ENCODE assay signal across 26 mouse cellular contexts in genomic region chr14:105511826-105512225, GRCm38 (mm10).
DNase-seq lines count a peak whose midpoint lies in the region; ATAC-seq and TF ChIP-seq lines count a peak whose summit lies in the region.
"Had no signal": no experiment of that assay in that cellular context is flagged by ENCODE, and none has a peak within 500 bp of the region (broad histone marks: within the 10 kb centered on the region; RNA-seq: fewer than 3 reads in every experiment).

No protein-coding gene starts in this region.

- H3K27ac ChIP-seq in hindbrain, postnatal 0 days: peak overlapping the region; percentile 45; the same call in 1 of the 2 replicates
- no peak overlapping the region for H3K27ac ChIP-seq in hindbrain, embryonic 11.5 days (ENCODE audit: low read depth, low read length)
- 0 out of 2 replicates have a peak overlapping the region, but pooled peaks have one; percentile 2 for H3K27ac ChIP-seq in neural tube, embryonic 15.5 days (replicated peaks)
- H3K27ac ChIP-seq: embryonic facial prominence, embryonic 13.5 days; embryonic facial prominence, embryonic 15.5 days; forebrain, embryonic 10.5 days; forebrain, embryonic 12.5 days had no signal

- WGBS in hindbrain, postnatal 0 days: 88% methylated on average over 4 of the region's 4 CpGs
- WGBS in hindbrain, embryonic 11.5 days: 88% methylated on average over 4 of the region's 4 CpGs
- 90% methylated on average over 4 of the region's 4 CpGs for WGBS in neural tube, embryonic 15.5 days

- no peaks in the 10 kb centered on the region for H3K9me3 ChIP-seq in hindbrain, postnatal 0 days (ENCODE audit: low read length)
- no peaks in the 10 kb centered on the region for H3K9me3 ChIP-seq in hindbrain, embryonic 11.5 days (ENCODE audit: control insufficient read depth, low read length)
- no peaks in the 10 kb centered on the region for H3K9me3 ChIP-seq in neural tube, embryonic 15.5 days (replicated peaks)
- H3K9me3 ChIP-seq: embryonic facial prominence, embryonic 13.5 days; embryonic facial prominence, embryonic 15.5 days; forebrain, embryonic 12.5 days had no signal

- TF ChIP-seq CTCF in hindbrain, postnatal 0 days (IDR thresholded peaks at IDR 0.05; ENCODE audit: low read depth): no peak

- H3K9ac ChIP-seq in hindbrain, postnatal 0 days (replicated peaks; ENCODE audit: low read length): no peak overlapping the region
- no peak overlapping the region for H3K9ac ChIP-seq in hindbrain, embryonic 11.5 days (ENCODE audit: low read depth, low read length)
- H3K9ac ChIP-seq in neural tube, embryonic 15.5 days (replicated peaks): no peak overlapping the region
- H3K9ac ChIP-seq: embryonic facial prominence, embryonic 13.5 days; embryonic facial prominence, embryonic 15.5 days; forebrain, embryonic 12.5 days had no signal

- H3K4me3 ChIP-seq in hindbrain, postnatal 0 days (ENCODE audit: low read length): no peak overlapping the region
- no peak overlapping the region for H3K4me3 ChIP-seq in hindbrain, embryonic 11.5 days (ENCODE audit: low read depth, low read length)
- H3K4me3 ChIP-seq in neural tube, embryonic 15.5 days (replicated peaks): no peak overlapping the region
- H3K4me3 ChIP-seq: embryonic facial prominence, embryonic 13.5 days; embryonic facial prominence, embryonic 15.5 days; erythroblast, embryonic 14.5 days; forebrain, embryonic 10.5 days; forebrain, embryonic 12.5 days had no signal

- no peak for ATAC-seq in hindbrain, postnatal 0 days
- ATAC-seq in hindbrain, embryonic 11.5 days (ENCODE audit: low FRiP score): no peak
- no peak for ATAC-seq in neural tube, embryonic 15.5 days (ENCODE audit: low FRiP score)
- ATAC-seq: activated CD4-positive, CD25-positive, alpha-beta regulatory T cell, adult 4 months; forebrain, embryonic 14.5 days; forebrain, embryonic 16.5 days; Patski had no signal

- H3K4me2 ChIP-seq in hindbrain, postnatal 0 days (ENCODE audit: low read depth, low read length): no peak overlapping the region
- H3K4me2 ChIP-seq in hindbrain, embryonic 11.5 days (replicated peaks; ENCODE audit: low read depth, low read length): no peak overlapping the region
- no peak overlapping the region for H3K4me2 ChIP-seq in neural tube, embryonic 15.5 days
- H3K4me2 ChIP-seq: embryonic facial prominence, embryonic 13.5 days; embryonic facial prominence, embryonic 15.5 days; forebrain, embryonic 12.5 days had no signal

- H3K27me3 ChIP-seq in hindbrain, postnatal 0 days (ENCODE audit: insufficient read depth, low read length): no peaks in the 10 kb centered on the region
- no peaks in the 10 kb centered on the region for H3K27me3 ChIP-seq in hindbrain, embryonic 11.5 days (ENCODE audit: control insufficient read depth, insufficient read depth, low read length)
- no peaks in the 10 kb centered on the region for H3K27me3 ChIP-seq in neural tube, embryonic 15.5 days (replicated peaks)
- H3K27me3 ChIP-seq: embryonic facial prominence, embryonic 13.5 days; embryonic facial prominence, embryonic 15.5 days; forebrain, embryonic 12.5 days; Patski had no signal

- no peaks in the 10 kb centered on the region for H3K36me3 ChIP-seq in hindbrain, postnatal 0 days (ENCODE audit: insufficient read depth, low read length)
- no peaks in the 10 kb centered on the region for H3K36me3 ChIP-seq in hindbrain, embryonic 11.5 days (ENCODE audit: control insufficient read depth, insufficient read depth, low read length)
- no peaks in the 10 kb centered on the region for H3K36me3 ChIP-seq in neural tube, embryonic 15.5 days
- H3K36me3 ChIP-seq: embryonic facial prominence, embryonic 13.5 days; embryonic facial prominence, embryonic 15.5 days; forebrain, embryonic 10.5 days; forebrain, embryonic 12.5 days had no signal

- peak; percentile 39 for DNase-seq in heart, adult 11 months
- DNase-seq in heart, adult 8-10 months (ENCODE audit: low spot score): no peak
- DNase-seq in hindbrain, postnatal 0 days (ENCODE audit: low spot score): no peak
- no peak for DNase-seq in hindbrain, embryonic 11.5 days (ENCODE audit: low spot score)
- DNase-seq in neural tube, embryonic 10.5 days (ENCODE audit: extremely low spot score, low spot score): no peak
- no peak for DNase-seq in cerebellum, postnatal 25 days
- DNase-seq: adrenal gland, adult 8-10 months; adrenal gland, postnatal 14 days; adrenal gland, postnatal 36 days; B cell, adult 2 months; cerebellum, adult 11-12 months; cerebellum, adult 2 months; cerebellum, adult 9-10 months; cerebellum, postnatal 10 days; cerebellum, postnatal 36 days; embryo, embryonic 11 days had no signal

- H3K4me1 ChIP-seq in hindbrain, postnatal 0 days (ENCODE audit: insufficient read depth, low read length): no peaks in the 10 kb centered on the region
- no peaks in the 10 kb centered on the region for H3K4me1 ChIP-seq in hindbrain, embryonic 11.5 days (replicated peaks; ENCODE audit: control insufficient read depth, insufficient read depth, low read length)
- no peaks in the 10 kb centered on the region for H3K4me1 ChIP-seq in neural tube, embryonic 15.5 days
- H3K4me1 ChIP-seq: embryonic facial prominence, embryonic 13.5 days; embryonic facial prominence, embryonic 15.5 days; forebrain, embryonic 10.5 days; forebrain, embryonic 12.5 days had no signal
